Comparison of ENCODE assay signal across 19 mouse cellular contexts in the genomic region with DNA sequence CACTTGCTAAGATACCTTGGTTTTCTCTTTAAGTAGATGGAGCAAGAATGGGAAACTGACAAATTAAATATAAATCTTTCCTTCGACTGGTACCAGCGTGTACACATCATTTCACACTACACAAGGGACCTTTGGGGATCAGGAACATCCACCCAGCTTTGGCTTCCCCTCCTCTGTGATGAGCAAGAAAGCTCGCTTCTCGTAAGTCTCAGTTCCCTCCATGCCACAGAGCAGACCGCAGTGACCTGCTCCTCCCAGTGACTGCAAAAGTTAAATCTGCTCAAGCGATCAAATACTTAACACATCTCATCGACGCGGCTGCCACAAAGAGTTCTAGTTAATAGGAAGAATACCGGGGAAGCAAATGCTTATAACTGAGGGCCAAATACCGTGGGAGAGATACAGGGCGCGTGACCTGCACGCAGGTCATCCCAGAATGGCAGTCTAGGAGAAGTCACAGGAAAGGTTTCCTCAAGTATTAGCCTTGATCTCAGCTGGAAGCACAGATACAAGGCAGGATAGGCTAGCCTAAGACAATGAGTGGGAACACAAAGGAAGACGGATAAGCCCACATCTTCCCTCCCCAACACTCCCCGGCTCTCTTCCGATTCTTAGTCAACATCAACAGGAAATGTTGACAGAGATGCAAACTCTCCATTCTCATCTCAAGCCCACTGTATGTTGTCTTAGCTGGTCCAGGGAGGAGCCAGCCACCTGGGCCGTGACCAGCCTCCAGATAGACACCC. TPM values are rescaled to one million over a fixed set of nuclear protein-coding genes. Genes with fewer than 3 reads are reported as not detected.
DNase-seq lines count a peak whose midpoint lies in the region; ATAC-seq and TF ChIP-seq lines count a peak whose summit lies in the region.
"Had no signal": no experiment of that assay in that cellular context is flagged by ENCODE, and none has a peak within 500 bp of the region (broad histone marks: within the 10 kb centered on the region; RNA-seq: fewer than 3 reads in every experiment).

No protein-coding gene starts in this region.

- TF ChIP-seq EP300 in liver, postnatal 0 days (IDR thresholded peaks at IDR 0.05; ENCODE audit: low read depth) = 0 out of 2 replicates have a peak, but pooled peaks have one; percentile 15

- DNase-seq in hindbrain, embryonic 10.5 days (ENCODE audit: low spot score) = no peak
- DNase-seq in liver, postnatal 0 days = no peak
- DNase-seq in liver (no peak), ZHBTc4 (ENCODE audit: low read depth, low spot score) (peak; percentile 74)
- peak; percentile 35 for DNase-seq in splenic B cell, adult 2 months (ENCODE audit: low read depth, low spot score)
- DNase-seq: adrenal gland, postnatal 14 days; cerebellum, adult 9-10 months; lung, adult 18-20 months; lung, postnatal 4 days; right cerebral cortex, postnatal 14 days had no signal

- H3K9me3 ChIP-seq in hindbrain, embryonic 10.5 days = no peaks in the 10 kb centered on the region
- no peaks in the 10 kb centered on the region for H3K9me3 ChIP-seq in hindbrain, embryonic 13.5 days
- no peaks in the 10 kb centered on the region for H3K9me3 ChIP-seq in liver, postnatal 0 days (ENCODE audit: low read length)
- no peaks in the 10 kb centered on the region for H3K9me3 ChIP-seq in midbrain, embryonic 16.5 days (replicated peaks; ENCODE audit: control insufficient read depth, low read length, poor library complexity, severe bottlenecking)
- H3K9me3 ChIP-seq: forebrain, embryonic 15.5 days; heart, embryonic 10.5 days; limb, embryonic 13.5 days; midbrain, embryonic 10.5 days had no signal

- H3K4me1 ChIP-seq in hindbrain, embryonic 10.5 days (replicated peaks) = 0 out of 2 replicates have a peak, but pooled peaks cover 8% of the 10 kb centered on the region
- H3K4me1 ChIP-seq in hindbrain, embryonic 13.5 days (replicated peaks) = no peaks in the 10 kb centered on the region
- peaks cover 23% of the 10 kb centered on the region for H3K4me1 ChIP-seq in liver, postnatal 0 days (ENCODE audit: insufficient read depth)
- no peaks in the 10 kb centered on the region for H3K4me1 ChIP-seq in midbrain, embryonic 16.5 days (ENCODE audit: control insufficient read depth, insufficient read depth, low read length)
- H3K4me1 ChIP-seq: forebrain, embryonic 15.5 days; heart, embryonic 10.5 days; midbrain, embryonic 10.5 days had no signal

- no peak overlapping the region for H3K9ac ChIP-seq in hindbrain, embryonic 13.5 days
- no peak overlapping the region for H3K9ac ChIP-seq in liver, postnatal 0 days (replicated peaks)
- no peak overlapping the region for H3K9ac ChIP-seq in midbrain, embryonic 16.5 days (ENCODE audit: low read depth, low read length)
- H3K9ac ChIP-seq: forebrain, embryonic 15.5 days; limb, embryonic 13.5 days had no signal

- no peak overlapping the region for H3K4me2 ChIP-seq in hindbrain, embryonic 13.5 days
- no peak overlapping the region for H3K4me2 ChIP-seq in liver, postnatal 0 days (ENCODE audit: low read depth, low read length)
- no peak overlapping the region for H3K4me2 ChIP-seq in midbrain, embryonic 16.5 days (ENCODE audit: low read length)
- H3K4me2 ChIP-seq: forebrain, embryonic 15.5 days; limb, embryonic 13.5 days had no signal

- H3K4me3 ChIP-seq in hindbrain, embryonic 10.5 days = no peak overlapping the region
- no peak overlapping the region for H3K4me3 ChIP-seq in hindbrain, embryonic 13.5 days
- H3K4me3 ChIP-seq in liver, postnatal 0 days (ENCODE audit: low read depth, low read length) = no peak overlapping the region
- H3K4me3 ChIP-seq in midbrain, embryonic 16.5 days (ENCODE audit: low read depth, low read length) = no peak overlapping the region
- H3K4me3 ChIP-seq: forebrain, embryonic 15.5 days; heart, embryonic 10.5 days; limb, embryonic 13.5 days; midbrain, embryonic 10.5 days had no signal

- TF ChIP-seq CTCF in liver, postnatal 0 days (IDR thresholded peaks at IDR 0.05; ENCODE audit: low read depth) = no peak

- 0 out of 2 replicates have a peak overlapping the region, but pooled peaks have one; percentile 29 for H3K27ac ChIP-seq in hindbrain, embryonic 10.5 days
- no peak overlapping the region for H3K27ac ChIP-seq in hindbrain, embryonic 13.5 days
- peak overlapping the region; percentile 34; the same call in 1 of the 2 replicates for H3K27ac ChIP-seq in liver, postnatal 0 days (ENCODE audit: low read depth)
- no peak overlapping the region for H3K27ac ChIP-seq in midbrain, embryonic 16.5 days (ENCODE audit: low read length)
- H3K27ac ChIP-seq: forebrain, embryonic 15.5 days; heart, embryonic 10.5 days; hindbrain, postnatal 0 days; limb, embryonic 13.5 days; midbrain, embryonic 10.5 days had no signal

- WGBS in hindbrain, embryonic 10.5 days = 77% methylated on average over 18 of the region's 18 CpGs
- WGBS in hindbrain, embryonic 13.5 days = 71% methylated on average over 18 of the region's 18 CpGs
- 71% methylated on average over 18 of the region's 18 CpGs for WGBS in liver, postnatal 0 days (ENCODE audit: insufficient replicate concordance)
- WGBS in midbrain, embryonic 16.5 days = 63% methylated on average over 18 of the region's 18 CpGs

- peaks cover 20% of the 10 kb centered on the region for H3K36me3 ChIP-seq in hindbrain, embryonic 10.5 days
- no peaks in the 10 kb centered on the region for H3K36me3 ChIP-seq in hindbrain, embryonic 13.5 days
- H3K36me3 ChIP-seq in liver, postnatal 0 days (replicated peaks; ENCODE audit: insufficient read depth, low read length) = 0 out of 2 replicates have a peak, but pooled peaks cover 5% of the 10 kb centered on the region
- H3K36me3 ChIP-seq in splenic B cell, adult 2 months (ENCODE audit: control insufficient read depth, insufficient read depth, low read length, poor library complexity, severe bottlenecking) = no peaks in the 10 kb centered on the region
- no peaks in the 10 kb centered on the region for H3K36me3 ChIP-seq in midbrain, embryonic 16.5 days (ENCODE audit: control insufficient read depth, insufficient read depth, low read length)
- H3K36me3 ChIP-seq: forebrain, embryonic 15.5 days; heart, embryonic 10.5 days; limb, embryonic 13.5 days had no signal

- H3K27me3 ChIP-seq in hindbrain, embryonic 10.5 days (ENCODE audit: insufficient read depth, poor library complexity, severe bottlenecking) = no peaks in the 10 kb centered on the region
- H3K27me3 ChIP-seq in hindbrain, embryonic 13.5 days = no peaks in the 10 kb centered on the region
- no peaks in the 10 kb centered on the region for H3K27me3 ChIP-seq in liver, postnatal 0 days (ENCODE audit: insufficient read depth, low read length)
- H3K27me3 ChIP-seq in splenic B cell, adult 2 months (ENCODE audit: control insufficient read depth, insufficient read depth, low read length, poor library complexity, severe bottlenecking) = no peaks in the 10 kb centered on the region
- no peaks in the 10 kb centered on the region for H3K27me3 ChIP-seq in midbrain, embryonic 16.5 days (ENCODE audit: control insufficient read depth, insufficient read depth, low read depth, low read length)
- H3K27me3 ChIP-seq: forebrain, embryonic 15.5 days; limb, embryonic 13.5 days had no signal

- no peak for ATAC-seq in hindbrain, embryonic 13.5 days (ENCODE audit: low FRiP score)
- ATAC-seq in liver, postnatal 0 days = peak; percentile 52
- no peak for ATAC-seq in midbrain, embryonic 16.5 days
- ATAC-seq in cerebellum, adult (ENCODE audit: insufficient number of reproducible peaks, low FRiP score, low TSS enrichment) = no peak
- ATAC-seq: forebrain, embryonic 15.5 days; hindbrain, postnatal 0 days; intestine, embryonic 16.5 days had no signal

RNA-seq across cellular contexts. Expression of a gene that starts 9.6 kb away (rescaled TPM):
- polyA plus RNA-seq in hindbrain, embryonic 10.5 days (2016; fragmentation: Nextera tagmentation; extraction: Ambion mirVana) = 11.5 and 15.1 TPM in 2 replicates
- polyA plus RNA-seq in hindbrain, embryonic 13.5 days (2015; fragmentation: Nextera tagmentation; extraction: Ambion mirVana) = 9.0 and 10.2 TPM in 2 replicates
- polyA plus RNA-seq in liver, postnatal 0 days (2015; fragmentation: Nextera tagmentation; extraction: Ambion mirVana) = 10.4 and 10.6 TPM in 2 replicates
- polyA plus RNA-seq in midbrain, embryonic 16.5 days (2015; fragmentation: Nextera tagmentation; extraction: Ambion mirVana) = 7.9 and 9.1 TPM in 2 replicates

Comparison
In these comparisons a context has a peak if more than half of its experiments do, and no peak if none do; other contexts are left out.
1. H3K27ac ChIP-seq: peak in hindbrain, embryonic 10.5 days (single experiment) and liver, postnatal 0 days (single experiment); none in hindbrain, embryonic 13.5 days (single experiment) and midbrain, embryonic 16.5 days (single experiment).
2. DNase-seq: peak in ZHBTc4 (single experiment) and splenic B cell, adult 2 months (single experiment); none in hindbrain, embryonic 10.5 days (single experiment), liver, postnatal 0 days (single experiment) and liver (single experiment).